Mouse (Mus musculus) mesoderm, embryonic 11.5 days (tissue): ENCODE data around the gene Col28a1.
A peak's percentile ranks its signal among the peaks of the same experiment; 100 is the strongest.
"Not testable (repeated sequence)": the region's sequence is repeated elsewhere in the genome, so short reads cannot be mapped to it uniquely, and the experiment has no call there.

Source experiments
- DNase-seq: peaks from one replicate; pipeline ENCODE4 v3.0.0-alpha.2; 2012; ENCODE audit warnings: low read depth, low spot score

The Col28a1 gene

GRCm38 (mm10) chr6:8025332-8026129 lies 166.9 kb downstream of the Col28a1 start:
- no peak for DNase-seq

GRCm38 (mm10) chr6:8023527-8023926 lies 168.9 kb downstream of the Col28a1 start:
- DNase-seq, result no peak

DNA sequence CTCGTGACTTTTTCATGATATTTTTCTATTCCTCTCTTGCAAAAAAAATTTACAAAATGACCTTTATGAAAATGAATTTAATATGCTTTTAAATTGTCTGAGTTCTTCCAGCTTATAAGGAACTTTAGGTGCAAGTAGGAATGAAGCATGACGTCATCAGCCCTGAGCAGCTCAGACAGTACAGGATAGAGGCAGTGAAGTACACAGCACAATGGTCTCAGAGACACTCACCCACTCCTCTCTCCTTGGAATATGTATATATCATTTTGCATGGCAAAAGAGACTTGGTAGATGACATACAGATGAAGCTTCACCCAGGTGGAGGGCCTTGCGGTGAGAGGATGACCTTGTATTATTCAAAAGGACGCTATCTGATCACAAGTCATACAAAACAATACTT lies 197.7 kb downstream of the Col28a1 start:
- DNase-seq, result no peak

DNA sequence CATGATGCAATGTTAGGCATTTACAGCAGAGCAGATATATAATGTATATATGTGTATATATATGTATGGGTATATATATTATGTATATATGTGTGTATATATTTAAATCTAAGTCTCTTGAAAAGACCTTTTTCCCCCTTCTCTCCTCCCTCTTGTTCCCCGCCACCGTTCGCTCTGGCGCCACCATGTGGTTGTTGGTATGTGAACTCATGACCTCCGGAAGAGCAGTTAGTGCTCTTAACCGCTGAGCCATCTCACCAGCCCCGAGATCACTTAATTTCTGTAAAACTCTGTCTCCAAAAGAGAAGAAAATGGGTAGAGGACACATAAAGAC lies 208.8 kb downstream of the Col28a1 start:
- DNase-seq, result peak; percentile 69

GRCm38 (mm10) chr6:7982958-7983645 lies 209.3 kb downstream of the Col28a1 start:
- not testable (repeated sequence) for DNase-seq

DNA sequence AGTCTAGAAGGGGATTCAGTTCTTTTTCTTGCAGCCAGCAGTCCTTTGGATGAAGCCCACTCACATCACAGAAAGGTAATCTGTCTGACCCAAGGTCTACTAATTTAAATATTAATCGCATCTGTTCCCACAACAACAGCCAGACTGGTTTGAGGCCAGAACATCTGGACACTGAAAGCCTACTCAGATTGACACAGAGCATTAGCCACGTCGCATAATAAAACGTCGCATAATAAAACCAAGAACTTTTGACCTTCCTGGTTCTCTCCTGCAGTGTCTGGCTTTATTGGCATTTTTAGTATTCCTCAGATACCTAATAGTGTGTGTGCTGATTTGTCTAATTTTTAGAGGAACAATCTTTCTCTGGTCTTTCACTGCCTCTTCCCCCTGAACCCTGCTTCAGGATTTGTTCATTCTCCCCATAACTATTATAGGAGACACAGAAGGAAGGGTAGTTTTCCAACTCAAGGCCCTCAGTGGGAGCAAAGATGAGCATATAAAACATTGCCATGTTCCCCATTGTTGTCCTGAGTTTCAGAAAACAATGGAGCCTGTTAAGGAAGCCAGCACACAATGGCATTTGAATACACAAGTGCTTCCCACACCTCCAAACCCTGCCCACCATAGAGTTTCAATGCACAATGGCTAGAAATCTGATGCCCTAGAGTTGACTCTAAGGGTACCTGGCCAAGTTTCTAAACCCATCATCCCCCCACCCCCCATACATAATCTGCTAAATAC lies 221.2 kb downstream of the Col28a1 start:
- DNase-seq, result peak; percentile 43

DNA sequence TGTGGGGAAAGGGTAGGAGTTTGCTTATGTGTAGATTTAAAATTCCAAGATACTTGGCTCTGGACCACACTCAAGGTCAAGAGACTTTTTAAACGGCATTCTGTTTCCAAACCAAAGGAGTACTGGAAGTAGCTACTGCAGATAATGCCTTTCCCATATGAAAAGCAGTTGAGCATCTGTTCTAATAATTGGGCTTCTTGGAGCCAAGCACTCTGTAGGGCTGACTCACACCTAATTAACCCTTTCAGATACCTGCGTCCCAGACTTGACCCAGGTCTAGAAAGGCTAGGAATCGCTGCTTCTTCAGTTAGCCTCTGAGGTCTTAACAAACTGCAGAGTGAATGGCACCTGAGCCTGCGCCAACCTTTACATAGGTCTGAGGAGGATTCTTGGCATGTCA lies 223.0 kb downstream of the Col28a1 start:
- no peak for DNase-seq

GRCm38 (mm10) chr6:7965833-7966522 lies 226.4 kb downstream of the Col28a1 start:
- DNase-seq, result peak; percentile 89

GRCm38 (mm10) chr6:7962749-7963148 lies 229.7 kb downstream of the Col28a1 start:
- no peak for DNase-seq

DNA sequence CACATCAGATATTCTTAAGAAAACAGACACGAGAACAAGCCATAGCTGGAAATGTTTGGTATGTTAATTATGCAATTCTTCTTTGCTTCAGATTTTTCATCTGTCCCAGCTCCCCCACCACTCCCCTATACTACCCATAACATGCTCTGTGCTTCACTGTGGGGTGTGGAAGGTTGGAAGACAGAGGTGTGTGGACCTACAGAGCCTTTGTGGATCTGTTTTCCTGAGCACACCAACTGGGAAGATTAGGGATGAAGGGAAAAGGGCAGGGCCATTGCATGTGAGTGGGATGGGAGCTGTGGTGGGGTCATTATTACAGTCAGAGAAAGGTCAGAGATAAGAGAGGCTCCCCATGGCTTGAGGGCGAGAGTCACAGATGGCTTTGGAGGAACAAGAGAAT lies 240.2 kb downstream of the Col28a1 start:
- DNase-seq, result no peak

DNA sequence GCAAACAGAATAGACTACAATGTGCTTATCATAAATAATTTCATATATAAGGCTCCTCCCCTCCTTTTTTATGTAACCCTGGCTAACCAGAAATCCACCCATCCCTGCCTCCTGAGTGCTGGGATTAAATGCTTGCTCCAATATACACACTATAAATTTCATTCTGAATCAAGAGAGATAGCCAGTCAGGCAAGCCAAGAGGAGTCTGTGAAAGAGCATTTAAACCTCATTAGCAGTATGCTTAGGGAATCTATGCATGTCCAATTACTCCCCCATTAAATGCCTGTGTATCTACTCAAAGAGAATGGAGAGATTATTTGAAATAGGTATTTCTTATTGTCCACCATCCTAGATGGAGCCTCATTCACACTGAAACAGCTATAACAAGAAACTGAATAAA lies 240.6 kb downstream of the Col28a1 start:
- DNase-seq, result no peak
